Mouse (Mus musculus) heart, postnatal 0 days (tissue): ENCODE data around the gene Nanp.

Experiments used
- CTCF ChIP-seq: IDR thresholded peaks from 2 replicates; pipeline ENCODE4 v1.5.1; 2016; ENCODE audit warnings: antibody characterized with exemption, control low read depth, low read depth
- EP300 ChIP-seq: IDR thresholded peaks from 2 replicates; pipeline ENCODE4 v1.6.1; 2016; ENCODE audit warnings: antibody characterized with exemption, low read depth

GRCm38 (mm10) chr2:151001619-151002175 is 37.5 kb downstream of the Nanp start:
- 0 out of 2 replicates have a peak, but pooled peaks have one; percentile 4 for TF ChIP-seq CTCF
- TF ChIP-seq EP300: no peak
